Mouse (Mus musculus) embryonic facial prominence, embryonic 14.5 days (tissue): Measurements from ENCODE around the gene Tnnt2. TPM values are rescaled to one million over a fixed set of nuclear protein-coding genes. Genes with fewer than 3 reads are reported as not detected.
A peak's percentile ranks its signal among the peaks of the same experiment; 100 is the strongest.

Experiments
- ATAC-seq: fragments of 200-750 bp; cut with Nextera tagmentation; 2 replicates; pipeline ENCODE4 v1.8.0; 2017; ENCODE audit warnings: low read depth, moderate number of reproducible peaks, moderate TSS enrichment
- DNase-seq: peaks from one replicate; pipeline ENCODE4 v3.0.0-alpha.2; 2015; ENCODE audit warnings: low spot score
- H3K27ac ChIP-seq: fragments of 300-500 bp; sonication (generic); replicated peaks from 2 replicates; pipeline ENCODE4 v1.5.1; 2014; ENCODE audit warnings: low read depth, mild to moderate bottlenecking, low read length, moderate library complexity
- H3K27me3 ChIP-seq: fragments of 300-500 bp; sonication (generic); replicated peaks from 2 replicates; pipeline ENCODE4 v1.6.1; 2014; ENCODE audit warnings: low read length; ENCODE audit not compliant: control insufficient read depth, insufficient read depth
- H3K36me3 ChIP-seq: fragments of 300-500 bp; sonication (generic); 2 replicates; pipeline ENCODE4 v1.6.1; 2014; ENCODE audit warnings: low read length, mixed read lengths; ENCODE audit not compliant: control insufficient read depth, insufficient read depth
- H3K4me1 ChIP-seq: fragments of 300-500 bp; sonication (generic); 2 replicates; pipeline ENCODE4 v1.6.1; 2014; ENCODE audit warnings: antibody characterized with exemption, low read length; ENCODE audit not compliant: control insufficient read depth, insufficient read depth
- H3K4me2 ChIP-seq: fragments of 300-500 bp; sonication (generic); 2 replicates; pipeline ENCODE4 v1.6.1; 2014; ENCODE audit warnings: low read depth, mild to moderate bottlenecking, low read length, moderate library complexity, mixed read lengths
- H3K4me3 ChIP-seq: fragments of 300-500 bp; sonication (generic); 2 replicates; pipeline ENCODE4 v1.5.1; 2014; ENCODE audit warnings: low read depth, mild to moderate bottlenecking, low read length
- H3K9ac ChIP-seq: fragments of 300-500 bp; sonication (generic); 2 replicates; pipeline ENCODE4 v1.6.1; 2014; ENCODE audit warnings: low read depth, mild to moderate bottlenecking, low read length, moderate library complexity, mixed read lengths
- H3K9me3 ChIP-seq: fragments of 300-500 bp; sonication (generic); 2 replicates; pipeline ENCODE4 v1.6.1; 2016; ENCODE audit warnings: low read length; ENCODE audit not compliant: control insufficient read depth
- WGBS: fragments of 180-500 bp; shearing (Covaris S2); extraction: QIAGEN DNeasy Blood & Tissue Kit; methylation state at CpG from one replicate; pipeline ENCODE4 v1.1.7; 2014; 5-methylcytosine and 5-hydroxymethylcytosine counted together
- polyA plus RNA-seq: library from polyadenylated mRNA; unstranded; fragments of >200 nt; fragmentation: Nextera tagmentation; extraction: Ambion mirVana; gene quantifications from 2 replicates; pipeline ENCODE4 v1.2.1, GENCODE M21; 2014

The Tnnt2 gene
- polyA plus RNA-seq, 1 experiment from 2014 or later, result 213 TPM

GRCm38 (mm10) chr1:135813071-135813470 is 23.1 kb upstream of the Tnnt2 start:
- Histone ChIP-seq H3K4me3 (no peak overlapping the region), H3K36me3 (no peaks in the 10 kb centered on the region), H3K27me3 (peaks cover 23% of the 10 kb centered on the region), H3K27ac (no peak overlapping the region), H3K9ac (no peak overlapping the region), H3K9me3 (no peaks in the 10 kb centered on the region), H3K4me2 (no peak overlapping the region), H3K4me1 (peaks cover 4% of the 10 kb centered on the region; the same call in 1 of the 2 replicates)
- DNase-seq (no peak), ATAC-seq (no peak)
- WGBS, result 72% methylated on average over 4 of the region's 4 CpGs

DNA sequence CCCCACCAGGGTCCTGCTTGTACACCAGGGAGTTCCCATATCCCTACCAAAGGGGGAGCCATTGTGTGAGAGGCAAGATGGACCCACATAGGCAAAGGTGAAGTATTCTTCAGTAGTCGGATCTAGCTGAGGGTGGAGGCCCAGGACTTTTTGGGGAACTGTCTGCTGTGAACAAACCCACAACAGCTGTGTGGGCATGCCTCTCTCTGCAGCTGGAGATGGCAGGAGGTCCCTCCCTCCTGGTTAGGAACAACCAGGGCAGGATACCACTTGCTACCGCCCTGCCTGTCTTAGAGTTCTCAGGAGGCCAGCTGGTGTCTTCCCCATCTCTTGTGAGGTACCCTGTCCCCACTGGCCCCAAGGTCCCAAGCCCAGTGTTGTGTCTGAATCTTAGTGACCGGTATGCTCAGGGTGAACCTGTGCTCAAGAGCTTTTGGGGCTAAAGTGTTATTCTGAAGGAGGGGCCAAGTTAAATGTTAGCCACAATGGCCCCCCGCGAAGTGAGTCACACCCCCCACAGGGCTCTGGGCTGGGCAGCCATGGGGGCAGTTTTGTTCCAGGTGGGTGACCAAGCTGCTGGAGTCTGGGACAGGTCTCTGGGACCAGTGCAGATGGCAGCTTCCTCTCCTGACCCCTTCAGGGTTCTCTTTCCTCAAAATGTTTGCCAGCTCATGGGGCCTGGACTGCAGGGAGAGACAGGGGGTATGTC is 22.3 kb upstream of the Tnnt2 start:
- no peaks in the 10 kb centered on the region for H3K9me3 ChIP-seq
- 82% methylated on average over 5 of the region's 5 CpGs for WGBS
- ATAC-seq, result no peak
- H3K4me1 ChIP-seq, result peaks cover 4% of the 10 kb centered on the region; the same call in 1 of the 2 replicates
- H3K4me3 ChIP-seq, result no peak overlapping the region
- H3K27me3 ChIP-seq, result peaks cover 31% of the 10 kb centered on the region
- H3K27ac ChIP-seq, result no peak overlapping the region
- no peak overlapping the region for H3K4me2 ChIP-seq
- no peak for DNase-seq
- H3K9ac ChIP-seq, result no peak overlapping the region
- H3K36me3 ChIP-seq, result no peaks in the 10 kb centered on the region

DNA sequence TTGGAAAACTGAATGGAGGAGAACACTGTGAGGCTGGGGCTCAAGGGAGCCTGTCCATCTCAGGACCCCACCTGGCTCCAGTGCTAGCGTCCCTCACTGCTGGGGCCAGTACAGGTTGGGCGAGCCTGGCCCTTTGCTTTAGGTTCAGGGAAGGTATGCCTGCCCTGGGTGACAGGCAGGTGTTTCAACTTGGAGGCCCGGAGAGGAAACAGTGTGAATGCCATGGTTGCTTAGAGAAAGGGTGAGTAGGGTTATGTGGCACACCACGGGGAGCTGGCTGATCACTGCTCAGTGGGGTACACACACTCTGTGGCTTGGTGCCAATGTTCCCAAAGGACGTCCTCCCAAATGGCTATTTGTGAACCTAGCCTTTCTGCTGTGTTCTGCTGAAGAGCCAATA is 21.6 kb upstream of the Tnnt2 start:
- Histone ChIP-seq H3K27ac (no peak overlapping the region), H3K4me3 (no peak overlapping the region), H3K36me3 (no peaks in the 10 kb centered on the region), H3K9me3 (no peaks in the 10 kb centered on the region), H3K4me1 (peaks cover 4% of the 10 kb centered on the region; the same call in 1 of the 2 replicates), H3K9ac (no peak overlapping the region), H3K4me2 (no peak overlapping the region), H3K27me3 (peaks cover 38% of the 10 kb centered on the region)
- ATAC-seq (no peak), DNase-seq (no peak)
- WGBS, result 71% methylated on average over 4 of the region's 5 CpGs

DNA sequence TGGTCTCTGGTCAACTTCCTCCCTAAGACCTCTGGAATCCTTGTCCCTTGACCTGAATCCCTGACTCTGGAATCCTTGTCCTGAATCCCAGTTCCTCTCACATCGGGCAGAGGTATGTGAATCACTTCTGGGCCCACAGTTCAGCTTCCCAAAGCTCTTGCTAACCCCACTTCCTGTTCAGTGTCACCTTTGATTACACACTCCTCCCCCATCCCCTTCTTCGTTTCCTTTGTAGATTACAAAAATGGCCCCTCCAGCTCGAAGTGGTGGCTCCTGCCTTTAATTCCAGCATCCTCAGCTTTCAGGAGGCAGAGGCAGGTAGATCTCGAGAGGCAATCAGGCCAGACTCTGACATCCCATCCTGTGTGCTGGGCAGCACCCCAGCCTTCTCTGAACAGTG is 18.6 kb upstream of the Tnnt2 start:
- H3K4me1 ChIP-seq, result peaks cover 4% of the 10 kb centered on the region; the same call in 1 of the 2 replicates
- H3K4me2 ChIP-seq, result 0 out of 2 replicates have a peak overlapping the region, but pooled peaks have one; percentile 82
- peaks cover 45% of the 10 kb centered on the region for H3K27me3 ChIP-seq
- DNase-seq, result no peak
- H3K9me3 ChIP-seq, result no peaks in the 10 kb centered on the region
- no peaks in the 10 kb centered on the region for H3K36me3 ChIP-seq
- 49% methylated on average over 4 of the region's 4 CpGs for WGBS
- no peak for ATAC-seq
- H3K4me3 ChIP-seq, result no peak overlapping the region
- H3K9ac ChIP-seq, result no peak overlapping the region
- H3K27ac ChIP-seq, result no peak overlapping the region

- Histone ChIP-seq H3K4me3 (peak within 1 kb of the TSS; percentile 42), H3K4me1 (no peaks in the 10 kb centered on the region), H3K27me3 (peaks cover 45% of the 10 kb centered on the region), H3K36me3 (no peaks in the 10 kb centered on the region), H3K9ac (peak within 1 kb of the TSS; percentile 71), H3K27ac (no peak within 1 kb of the TSS), H3K4me2 (peak within 1 kb of the TSS; percentile 82), H3K9me3 (no peaks in the 10 kb centered on the region)
- peak; percentile 59 for DNase-seq
- ATAC-seq, result peak; percentile 80
- WGBS, result 0% methylated on average over 28 of the region's 63 CpGs
Observed at GRCm38 (mm10) chr1:135818481-135819086, 17.6 kb upstream of the Tnnt2 start, which contains the start of gene Lad1. Gene Lad1 (plus strand): TSS chr1:135818598.

GRCm38 (mm10) chr1:135820071-135820470 is 16.1 kb upstream of the Tnnt2 start:
- 79% methylated on average over 10 of the region's 10 CpGs for WGBS
- Histone ChIP-seq H3K27ac (no peak overlapping the region), H3K36me3 (no peaks in the 10 kb centered on the region), H3K27me3 (peaks cover 45% of the 10 kb centered on the region), H3K9me3 (no peaks in the 10 kb centered on the region), H3K4me3 (no peak overlapping the region; the same call in 1 of the 2 replicates), H3K4me1 (no peaks in the 10 kb centered on the region), H3K9ac (no peak overlapping the region), H3K4me2 (peak overlapping the region; percentile 82)
- ATAC-seq (no peak), DNase-seq (no peak)

- Histone ChIP-seq H3K9ac (no peak overlapping the region), H3K4me1 (no peaks in the 10 kb centered on the region), H3K9me3 (no peaks in the 10 kb centered on the region), H3K36me3 (no peaks in the 10 kb centered on the region), H3K27ac (no peak overlapping the region), H3K4me3 (no peak overlapping the region), H3K4me2 (no peak overlapping the region), H3K27me3 (peaks cover 44% of the 10 kb centered on the region)
- ATAC-seq, result no peak
- 76% methylated on average over 14 of the region's 16 CpGs for WGBS
- no peak for DNase-seq
Observed at GRCm38 (mm10) chr1:135820736-135821364, 15.3 kb upstream of the Tnnt2 start.

DNA sequence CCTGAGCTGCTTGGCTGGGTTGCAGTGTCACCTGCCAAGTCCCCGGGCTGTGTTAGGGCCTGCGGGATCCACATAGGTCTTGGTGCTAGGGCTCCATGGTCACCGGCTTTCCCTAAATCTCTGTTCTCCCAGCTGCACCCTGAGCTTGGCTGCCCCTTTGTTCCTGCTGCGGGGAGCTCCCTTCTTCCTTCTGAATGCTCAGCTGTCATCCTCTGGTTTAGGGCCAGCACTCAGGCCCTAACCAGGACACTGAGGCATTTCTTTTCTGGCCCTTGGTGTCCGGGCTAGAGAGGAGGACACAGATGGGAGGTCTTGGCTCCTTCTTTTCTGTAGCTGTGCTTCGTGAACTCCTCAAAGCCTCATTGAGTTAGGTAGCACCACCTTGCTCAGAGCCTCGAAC is 14.4 kb upstream of the Tnnt2 start:
- Histone ChIP-seq H3K27me3 (peaks cover 35% of the 10 kb centered on the region), H3K9me3 (no peaks in the 10 kb centered on the region), H3K36me3 (no peaks in the 10 kb centered on the region), H3K4me3 (no peak overlapping the region), H3K9ac (no peak overlapping the region), H3K4me1 (no peaks in the 10 kb centered on the region), H3K4me2 (no peak overlapping the region), H3K27ac (no peak overlapping the region)
- no peak for DNase-seq
- 79% methylated on average over 6 of the region's 7 CpGs for WGBS
- no peak for ATAC-seq
